Mouse (Mus musculus): ENCODE measurements around the gene Sobp. TPM values are rescaled to one million over a fixed set of nuclear protein-coding genes. Genes with fewer than 3 reads are reported as not detected.

Sobp gene
- polyA plus RNA-seq, 1 experiment from 2014 or later, result 2.1 TPM

GRCm38 (mm10) chr10:43002066-43002678 lies 172.2 kb downstream of the Sobp start:
- H3K9ac ChIP-seq, result peak overlapping the region; percentile 40; the same call in 1 of the 2 replicates
- 2% methylated on average over 13 of the region's 13 CpGs for WGBS
- no peaks in the 10 kb centered on the region for H3K36me3 ChIP-seq

DNA sequence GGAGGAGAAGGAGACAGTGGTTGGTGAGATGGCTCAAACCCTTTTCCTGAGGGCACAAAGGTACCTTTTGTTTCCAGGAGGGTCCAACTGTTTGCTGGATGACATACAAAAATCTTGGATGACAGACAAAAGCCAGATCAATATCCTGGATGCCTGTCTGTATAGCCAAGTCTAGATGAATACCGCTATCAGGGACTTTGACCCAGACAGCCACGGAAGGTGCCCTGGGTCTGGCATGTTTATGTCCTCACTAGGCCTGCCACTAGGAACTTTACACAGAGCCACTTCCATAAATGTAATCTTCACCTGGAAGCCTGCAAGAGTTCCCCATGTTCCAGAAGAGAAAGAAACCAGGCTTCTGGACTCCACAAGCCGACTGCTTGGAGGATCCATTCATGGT lies 172.9 kb downstream of the Sobp start:
- no peaks in the 10 kb centered on the region for H3K9me3 ChIP-seq (replicated peaks)
- no peak overlapping the region for H3K4me2 ChIP-seq
- WGBS, result 67% methylated on average over 3 of the region's 3 CpGs
- peak overlapping the region; percentile 79 for H3K27ac ChIP-seq
- H3K27me3 ChIP-seq, result no peaks in the 10 kb centered on the region; the same call in 1 of the 2 replicates
- H3K9ac ChIP-seq, result no peak overlapping the region
- H3K36me3 ChIP-seq, result no peaks in the 10 kb centered on the region
- peaks cover 41% of the 10 kb centered on the region for H3K4me1 ChIP-seq
- no peak overlapping the region for H3K4me3 ChIP-seq (replicated peaks)
- ATAC-seq (replicated peaks; ENCODE audit: low FRiP score), result no peak

More at GRCm38 (mm10) chr10:43002066-43002678, 172.2 kb downstream of the Sobp start:
- Histone ChIP-seq H3K9me3 (replicated peaks) (no peaks in the 10 kb centered on the region), H3K4me2 (peak overlapping the region; percentile 87), H3K4me3 (replicated peaks) (peak overlapping the region; percentile 49), H3K27ac (peak overlapping the region; percentile 79), H3K27me3 (no peaks in the 10 kb centered on the region; the same call in 1 of the 2 replicates), H3K4me1 (peaks cover 34% of the 10 kb centered on the region)
- no peak for ATAC-seq (replicated peaks; ENCODE audit: low FRiP score)

GRCm38 (mm10) chr10:42999324-42999723 lies 175.0 kb downstream of the Sobp start:
- H3K27me3 ChIP-seq, result peaks cover 5% of the 10 kb centered on the region
- H3K9me3 ChIP-seq (replicated peaks), result no peaks in the 10 kb centered on the region
- ATAC-seq (replicated peaks; ENCODE audit: low FRiP score), result no peak
- no peak overlapping the region for H3K27ac ChIP-seq
- no peak overlapping the region for H3K4me3 ChIP-seq (replicated peaks)
- H3K36me3 ChIP-seq, result no peaks in the 10 kb centered on the region
- H3K4me2 ChIP-seq, result no peak overlapping the region
- peaks cover 53% of the 10 kb centered on the region for H3K4me1 ChIP-seq
- H3K9ac ChIP-seq, result no peak overlapping the region
- WGBS, result 94% methylated on average over 10 of the region's 10 CpGs

DNA sequence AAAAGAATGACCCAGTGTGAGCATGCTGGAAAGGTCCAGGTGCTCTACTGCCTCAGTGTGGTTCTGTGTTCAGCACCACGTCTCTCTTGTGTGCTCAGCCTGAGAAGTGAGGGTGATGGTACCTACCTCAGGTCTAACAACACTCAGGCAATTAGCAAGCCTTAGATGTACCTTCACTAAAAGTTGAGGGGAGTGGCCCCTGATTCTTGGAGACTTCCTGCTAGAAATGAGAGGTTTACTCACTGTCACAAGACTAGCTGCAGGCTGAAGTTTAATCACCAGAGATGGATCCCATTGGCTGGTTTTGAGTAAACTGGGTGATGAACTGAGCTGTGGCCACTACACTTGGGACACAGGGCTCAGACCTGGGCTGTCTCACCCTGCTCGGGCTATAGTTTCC lies 177.1 kb downstream of the Sobp start:
- Histone ChIP-seq H3K4me1 (peaks cover 49% of the 10 kb centered on the region), H3K27me3 (peaks cover 22% of the 10 kb centered on the region), H3K9ac (no peak overlapping the region), H3K4me3 (replicated peaks) (no peak overlapping the region), H3K27ac (0 out of 2 replicates have a peak overlapping the region, but pooled peaks have one; percentile 81), H3K36me3 (no peaks in the 10 kb centered on the region), H3K9me3 (replicated peaks) (no peaks in the 10 kb centered on the region), H3K4me2 (no peak overlapping the region)
- ATAC-seq (replicated peaks; ENCODE audit: low FRiP score), result no peak
- WGBS, result 84% methylated on average over 2 of the region's 2 CpGs

GRCm38 (mm10) chr10:42995484-42995895 lies 178.8 kb downstream of the Sobp start:
- Histone ChIP-seq H3K9ac (no peak overlapping the region), H3K4me3 (replicated peaks) (no peak overlapping the region)
- peak; percentile 36; the same call in 1 of the 2 replicates for ATAC-seq (replicated peaks; ENCODE audit: low FRiP score)

GRCm38 (mm10) chr10:42994331-42994782 lies 180.0 kb downstream of the Sobp start:
- ATAC-seq (replicated peaks; ENCODE audit: low FRiP score), result peak; percentile 74
- H3K4me3 ChIP-seq (replicated peaks), result peak overlapping the region; percentile 26
- H3K27ac ChIP-seq, result peak overlapping the region; percentile 81
- 7% methylated on average over 13 of the region's 13 CpGs for WGBS
- H3K9me3 ChIP-seq (replicated peaks), result no peaks in the 10 kb centered on the region
- no peak overlapping the region for H3K9ac ChIP-seq
- H3K36me3 ChIP-seq, result no peaks in the 10 kb centered on the region
- peak overlapping the region; percentile 57 for H3K4me2 ChIP-seq
- peaks cover 29% of the 10 kb centered on the region for H3K27me3 ChIP-seq
- H3K4me1 ChIP-seq, result peaks cover 45% of the 10 kb centered on the region

More at GRCm38 (mm10) chr10:42995484-42995895, 178.8 kb downstream of the Sobp start:
- Histone ChIP-seq H3K27ac (peak overlapping the region; percentile 81), H3K4me1 (peaks cover 45% of the 10 kb centered on the region), H3K27me3 (peaks cover 29% of the 10 kb centered on the region), H3K9me3 (replicated peaks) (no peaks in the 10 kb centered on the region), H3K36me3 (no peaks in the 10 kb centered on the region), H3K4me2 (no peak overlapping the region)
- 14% methylated on average over 13 of the region's 13 CpGs for WGBS

GRCm38 (mm10) chr10:42991018-42991417 lies 183.3 kb downstream of the Sobp start:
- WGBS, result 64% methylated on average over 9 of the region's 9 CpGs
- Histone ChIP-seq H3K9ac (no peak overlapping the region), H3K4me2 (no peak overlapping the region), H3K4me1 (peaks cover 55% of the 10 kb centered on the region), H3K4me3 (replicated peaks) (no peak overlapping the region), H3K9me3 (replicated peaks) (no peaks in the 10 kb centered on the region), H3K27ac (no peak overlapping the region), H3K27me3 (peaks cover 30% of the 10 kb centered on the region), H3K36me3 (no peaks in the 10 kb centered on the region)
- no peak for ATAC-seq (replicated peaks; ENCODE audit: low FRiP score)

DNA sequence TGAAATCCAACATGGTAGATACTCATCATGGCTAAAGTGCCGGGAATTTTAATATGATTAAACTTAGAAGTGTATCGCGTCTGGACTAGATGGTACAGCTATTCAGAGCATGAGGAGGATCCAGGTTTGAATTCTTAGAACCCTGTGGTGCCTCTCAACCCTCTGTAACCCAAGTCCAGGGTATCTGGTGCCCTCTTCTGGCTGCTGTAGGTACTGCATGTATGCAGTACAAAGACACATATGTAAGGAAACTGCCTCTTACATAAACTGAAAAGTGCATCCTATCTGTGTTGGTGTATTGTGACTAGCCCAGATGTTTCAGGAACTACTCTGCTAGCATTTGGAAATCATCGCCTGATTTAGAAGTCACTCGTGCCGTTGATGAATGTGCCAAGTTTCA lies 184.4 kb downstream of the Sobp start:
- H3K9me3 ChIP-seq (replicated peaks), result no peaks in the 10 kb centered on the region
- H3K27me3 ChIP-seq, result peaks cover 30% of the 10 kb centered on the region
- H3K36me3 ChIP-seq, result no peaks in the 10 kb centered on the region
- no peak overlapping the region for H3K4me3 ChIP-seq (replicated peaks)
- H3K4me1 ChIP-seq, result peaks cover 46% of the 10 kb centered on the region
- H3K9ac ChIP-seq, result no peak overlapping the region
- no peak for ATAC-seq (replicated peaks; ENCODE audit: low FRiP score)
- no peak overlapping the region for H3K27ac ChIP-seq
- H3K4me2 ChIP-seq, result no peak overlapping the region
- 36% methylated on average over 6 of the region's 6 CpGs for WGBS

- peaks cover 33% of the 10 kb centered on the region for H3K4me1 ChIP-seq
- H3K4me2 ChIP-seq, result no peak overlapping the region
- H3K27me3 ChIP-seq, result peaks cover 21% of the 10 kb centered on the region
- H3K4me3 ChIP-seq (replicated peaks), result no peak overlapping the region
- H3K36me3 ChIP-seq, result no peaks in the 10 kb centered on the region
- 62% methylated on average over 15 of the region's 15 CpGs for WGBS
- ATAC-seq (replicated peaks; ENCODE audit: low FRiP score), result no peak
- no peaks in the 10 kb centered on the region for H3K9me3 ChIP-seq (replicated peaks)
- H3K9ac ChIP-seq, result no peak overlapping the region
- H3K27ac ChIP-seq, result no peak overlapping the region
Measured at GRCm38 (mm10) chr10:42988627-42989026, 185.7 kb downstream of the Sobp start.

- Histone ChIP-seq H3K9me3 (replicated peaks) (no peaks in the 10 kb centered on the region), H3K4me1 (peaks cover 25% of the 10 kb centered on the region), H3K27me3 (peaks cover 14% of the 10 kb centered on the region), H3K4me2 (no peak overlapping the region), H3K36me3 (no peaks in the 10 kb centered on the region), H3K4me3 (replicated peaks) (no peak overlapping the region), H3K9ac (no peak overlapping the region), H3K27ac (no peak overlapping the region)
- ATAC-seq (replicated peaks; ENCODE audit: low FRiP score), result peak; percentile 78
- 16% methylated on average over 6 of the region's 6 CpGs for WGBS
Measured at GRCm38 (mm10) chr10:42987594-42988052, 186.7 kb downstream of the Sobp start.

GRCm38 (mm10) chr10:42984886-42985285 lies 189.4 kb downstream of the Sobp start:
- no peak overlapping the region for H3K4me3 ChIP-seq (replicated peaks)

DNA sequence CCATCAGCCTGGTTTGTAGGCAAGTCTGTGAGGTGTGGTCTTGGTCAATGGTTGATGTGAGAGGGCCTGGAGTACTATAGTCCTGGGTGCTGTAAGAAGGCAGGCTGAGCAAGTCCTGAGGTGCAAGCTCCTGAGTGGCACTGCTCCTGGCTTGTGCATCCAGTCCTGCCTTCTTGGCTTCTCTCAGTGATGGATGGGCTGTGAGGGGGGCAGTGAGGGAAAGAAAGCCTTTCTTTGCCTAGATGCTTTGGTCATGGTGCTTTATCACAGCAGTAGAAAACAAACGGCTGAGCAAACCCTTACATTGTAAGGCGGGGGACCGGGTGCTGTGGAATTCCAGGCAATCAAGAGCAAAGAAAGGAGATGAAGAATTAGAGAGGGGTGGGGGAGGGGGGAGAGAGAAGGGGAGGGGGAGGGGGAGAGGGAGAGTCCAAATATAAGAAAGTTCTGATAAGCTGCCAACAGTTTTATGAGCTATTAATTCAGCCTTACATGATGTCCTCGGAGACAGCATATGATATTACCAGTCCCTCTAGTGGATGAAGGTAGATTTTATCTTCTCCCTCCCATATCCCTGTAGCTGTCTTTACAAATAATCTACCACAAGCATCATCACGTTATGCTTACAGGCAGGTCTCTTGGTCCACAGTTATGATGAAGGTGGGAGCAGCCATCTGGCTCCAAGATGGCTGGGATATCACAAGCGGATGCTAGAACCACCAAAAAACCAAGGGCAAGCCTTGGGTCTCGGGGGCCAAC lies 193.2 kb downstream of the Sobp start:
- no peak for ATAC-seq (replicated peaks; ENCODE audit: low FRiP score)
- Histone ChIP-seq H3K4me2 (no peak overlapping the region), H3K36me3 (no peaks in the 10 kb centered on the region), H3K27me3 (peaks cover 3% of the 10 kb centered on the region; the same call in 1 of the 2 replicates), H3K9ac (no peak overlapping the region), H3K27ac (0 out of 2 replicates have a peak overlapping the region, but pooled peaks have one; percentile 13), H3K9me3 (replicated peaks) (no peaks in the 10 kb centered on the region), H3K4me1 (peaks cover 5% of the 10 kb centered on the region; the same call in 1 of the 2 replicates), H3K4me3 (replicated peaks) (no peak overlapping the region)
- WGBS, result 49% methylated on average over 7 of the region's 7 CpGs

More at GRCm38 (mm10) chr10:42984886-42985285, 189.4 kb downstream of the Sobp start:
- Histone ChIP-seq H3K27me3 (peaks cover 3% of the 10 kb centered on the region; the same call in 1 of the 2 replicates), H3K4me1 (peaks cover 25% of the 10 kb centered on the region), H3K36me3 (no peaks in the 10 kb centered on the region), H3K9me3 (replicated peaks) (no peaks in the 10 kb centered on the region), H3K9ac (no peak overlapping the region), H3K4me2 (no peak overlapping the region), H3K27ac (no peak overlapping the region)
- no peak for ATAC-seq (replicated peaks; ENCODE audit: low FRiP score)
- WGBS, result 45% methylated on average over 4 of the region's 4 CpGs

Data from kidney, embryonic 15.5 days (tissue).